Mouse (Mus musculus) spleen, postnatal 36 days (tissue): ENCODE measurements around the gene Csrp2.

ENCODE experiments used
- DNase-seq, 2 experiments: peaks; one replicate each; pipeline ENCODE4 v3.0.0; 2022; ENCODE audit warnings: low spot score in 2 of 2, mixed read lengths in 1 of 2

Gene Csrp2

GRCm38 (mm10) chr10:110919531-110920343 lies at the start of gene Csrp2:
Csrp2 (plus strand) TSS chr10:110919789.
- DNase-seq = peak; percentile 81 to 88

GRCm38 (mm10) chr10:110874853-110875252 lies 44.7 kb upstream of the Csrp2 start:
- no peak for DNase-seq

GRCm38 (mm10) chr10:110876956-110877355 lies 42.6 kb upstream of the Csrp2 start:
- DNase-seq = no peak

GRCm38 (mm10) chr10:110877851-110878250 lies 41.7 kb upstream of the Csrp2 start:
- no peak for DNase-seq

GRCm38 (mm10) chr10:110878641-110879040 lies 40.9 kb upstream of the Csrp2 start:
- no peak for DNase-seq

GRCm38 (mm10) chr10:110879426-110880066 lies 40.0 kb upstream of the Csrp2 start:
- no peak for DNase-seq

- no peak for DNase-seq
Measured at GRCm38 (mm10) chr10:110881346-110881745, 38.2 kb upstream of the Csrp2 start.

GRCm38 (mm10) chr10:110882701-110883100 lies 36.9 kb upstream of the Csrp2 start:
- DNase-seq = no peak

GRCm38 (mm10) chr10:110890656-110891272 lies 28.8 kb upstream of the Csrp2 start:
- DNase-seq = peak; percentile 30 to 55

GRCm38 (mm10) chr10:110899744-110900501 lies 19.7 kb upstream of the Csrp2 start:
- no peak for DNase-seq

GRCm38 (mm10) chr10:110903862-110904261 lies 15.7 kb upstream of the Csrp2 start:
- no peak for DNase-seq

- no peak for DNase-seq
Measured at GRCm38 (mm10) chr10:110916666-110917344, 2.8 kb upstream of the Csrp2 start.

GRCm38 (mm10) chr10:110917521-110917920 lies 2.1 kb upstream of the Csrp2 start:
- no peak for DNase-seq

GRCm38 (mm10) chr10:110918414-110919391 lies 886 bp upstream of the Csrp2 start:
- DNase-seq = peak; percentile 55 to 69

- no peak for DNase-seq
Measured at GRCm38 (mm10) chr10:110920368-110920950, 870 bp downstream of the Csrp2 start.

GRCm38 (mm10) chr10:110921890-110922289 lies 2.3 kb downstream of the Csrp2 start:
- no peak for DNase-seq

- DNase-seq = no peak
Measured at GRCm38 (mm10) chr10:110922612-110923011, 3.0 kb downstream of the Csrp2 start.

GRCm38 (mm10) chr10:110927491-110927890 lies 7.9 kb downstream of the Csrp2 start:
- no peak for DNase-seq

- no peak for DNase-seq
Measured at GRCm38 (mm10) chr10:110929756-110930155, 10.2 kb downstream of the Csrp2 start.
